Mouse (Mus musculus) kidney, embryonic 14.5 days (tissue): Measurements from ENCODE around the gene Coil. TPM values are rescaled to one million over a fixed set of nuclear protein-coding genes. Genes with fewer than 3 reads are reported as not detected.

Experiments used
- ATAC-seq: fragments of 200-750 bp; cut with Nextera tagmentation; 2 replicates; pipeline ENCODE4 v1.8.0; 2017; ENCODE audit warnings: moderate number of reproducible peaks, mild to moderate bottlenecking, moderate TSS enrichment, moderate library complexity; ENCODE audit not compliant: low FRiP score, low TSS enrichment
- H3K27ac ChIP-seq: fragments of 300-500 bp; sonication (generic); 2 replicates; pipeline ENCODE4 v1.5.1; 2014; ENCODE audit warnings: low read depth, mild to moderate bottlenecking, low read length, moderate library complexity, mixed read lengths
- H3K27me3 ChIP-seq: fragments of 300-500 bp; sonication (generic); 2 replicates; pipeline ENCODE4 v1.6.1; 2014; ENCODE audit warnings: mild to moderate bottlenecking, low read length; ENCODE audit not compliant: control insufficient read depth, insufficient read depth
- H3K36me3 ChIP-seq: fragments of 300-500 bp; sonication (generic); 2 replicates; pipeline ENCODE4 v1.6.1; 2014; ENCODE audit warnings: low read length, mixed read lengths; ENCODE audit not compliant: control insufficient read depth, insufficient read depth
- H3K4me1 ChIP-seq: fragments of 300-500 bp; sonication (generic); 2 replicates; pipeline ENCODE4 v1.6.1; 2014; ENCODE audit warnings: low read length, mixed read lengths; ENCODE audit not compliant: control insufficient read depth, insufficient read depth
- H3K4me2 ChIP-seq: fragments of 300-500 bp; sonication (generic); replicated peaks from 2 replicates; pipeline ENCODE4 v1.6.1; 2014; ENCODE audit warnings: low read depth, mild to moderate bottlenecking, low read length
- H3K4me3 ChIP-seq: fragments of 300-500 bp; sonication (generic); 2 replicates; pipeline ENCODE4 v1.5.1; 2014; ENCODE audit warnings: mild to moderate bottlenecking, low read length
- H3K9ac ChIP-seq: fragments of 300-500 bp; sonication (generic); 2 replicates; pipeline ENCODE4 v1.6.1; 2014; ENCODE audit warnings: low read depth, mild to moderate bottlenecking, low read length, moderate library complexity
- H3K9me3 ChIP-seq: fragments of 300-500 bp; sonication (generic); 2 replicates; pipeline ENCODE4 v1.6.1; 2016; ENCODE audit warnings: low read length; ENCODE audit not compliant: control insufficient read depth
- WGBS: fragments of 180-500 bp; shearing (Covaris S2); extraction: QIAGEN DNeasy Blood & Tissue Kit; methylation state at CpG from one replicate; pipeline ENCODE4 v1.1.7; 2014; 5-methylcytosine and 5-hydroxymethylcytosine counted together
- polyA plus RNA-seq: library from polyadenylated mRNA; unstranded; fragments of >200 nt; fragmentation: Nextera tagmentation; extraction: Ambion mirVana; gene quantifications from 2 replicates; pipeline ENCODE4 v1.2.1, GENCODE M21; 2014

The Coil gene
- polyA plus RNA-seq, 1 experiment from 2014 or later: 14.5 TPM

- 83% methylated on average over 7 of the region's 7 CpGs for WGBS
- no peak for ATAC-seq
- H3K27me3 ChIP-seq: no peaks in the 10 kb centered on the region
- H3K36me3 ChIP-seq: peaks cover 2% of the 10 kb centered on the region; the same call in 1 of the 2 replicates
- H3K27ac ChIP-seq: no peak overlapping the region
- H3K9me3 ChIP-seq: no peaks in the 10 kb centered on the region
- no peak overlapping the region for H3K4me2 ChIP-seq
- H3K4me3 ChIP-seq: no peak overlapping the region
- 0 out of 2 replicates have a peak, but pooled peaks cover 5% of the 10 kb centered on the region for H3K4me1 ChIP-seq
- H3K9ac ChIP-seq: no peak overlapping the region
Measured at GRCm38 (mm10) chr11:89021687-89022086, 51.6 kb downstream of the Coil start.

GRCm38 (mm10) chr11:89022120-89022731 lies 52.2 kb downstream of the Coil start:
- ATAC-seq: no peak
- H3K9ac ChIP-seq: no peak overlapping the region
- no peaks in the 10 kb centered on the region for H3K36me3 ChIP-seq
- H3K9me3 ChIP-seq: no peaks in the 10 kb centered on the region
- H3K27ac ChIP-seq: no peak overlapping the region
- H3K4me3 ChIP-seq: no peak overlapping the region
- H3K27me3 ChIP-seq: no peaks in the 10 kb centered on the region
- no peak overlapping the region for H3K4me2 ChIP-seq
- 75% methylated on average over 8 of the region's 8 CpGs for WGBS
- H3K4me1 ChIP-seq: 0 out of 2 replicates have a peak, but pooled peaks cover 5% of the 10 kb centered on the region

DNA sequence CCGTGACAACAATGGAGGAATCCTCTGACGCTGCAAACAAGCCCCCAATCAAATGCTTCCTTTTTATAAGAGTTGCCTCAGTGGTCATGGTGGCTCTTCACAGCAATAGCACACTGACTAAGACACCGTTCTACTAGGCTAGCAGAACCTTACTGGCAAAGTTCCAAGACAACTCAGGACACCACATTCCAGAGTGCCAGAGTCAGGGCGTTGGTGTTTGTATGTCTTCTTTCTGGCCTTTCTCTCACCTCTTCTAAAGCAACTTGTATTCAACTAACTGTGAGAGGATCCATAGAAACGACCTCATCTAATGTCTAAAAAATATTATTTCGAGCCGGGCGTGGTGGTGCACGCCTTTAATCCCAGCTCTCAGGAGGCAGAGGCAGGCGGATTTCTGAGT lies 53.4 kb downstream of the Coil start:
- Histone ChIP-seq H3K4me1 (0 out of 2 replicates have a peak, but pooled peaks cover 5% of the 10 kb centered on the region), H3K4me2 (no peak overlapping the region), H3K4me3 (no peak overlapping the region), H3K9me3 (no peaks in the 10 kb centered on the region), H3K9ac (no peak overlapping the region), H3K27me3 (no peaks in the 10 kb centered on the region), H3K27ac (no peak overlapping the region), H3K36me3 (no peaks in the 10 kb centered on the region)
- WGBS: 79% methylated on average over 10 of the region's 10 CpGs
- no peak for ATAC-seq

DNA sequence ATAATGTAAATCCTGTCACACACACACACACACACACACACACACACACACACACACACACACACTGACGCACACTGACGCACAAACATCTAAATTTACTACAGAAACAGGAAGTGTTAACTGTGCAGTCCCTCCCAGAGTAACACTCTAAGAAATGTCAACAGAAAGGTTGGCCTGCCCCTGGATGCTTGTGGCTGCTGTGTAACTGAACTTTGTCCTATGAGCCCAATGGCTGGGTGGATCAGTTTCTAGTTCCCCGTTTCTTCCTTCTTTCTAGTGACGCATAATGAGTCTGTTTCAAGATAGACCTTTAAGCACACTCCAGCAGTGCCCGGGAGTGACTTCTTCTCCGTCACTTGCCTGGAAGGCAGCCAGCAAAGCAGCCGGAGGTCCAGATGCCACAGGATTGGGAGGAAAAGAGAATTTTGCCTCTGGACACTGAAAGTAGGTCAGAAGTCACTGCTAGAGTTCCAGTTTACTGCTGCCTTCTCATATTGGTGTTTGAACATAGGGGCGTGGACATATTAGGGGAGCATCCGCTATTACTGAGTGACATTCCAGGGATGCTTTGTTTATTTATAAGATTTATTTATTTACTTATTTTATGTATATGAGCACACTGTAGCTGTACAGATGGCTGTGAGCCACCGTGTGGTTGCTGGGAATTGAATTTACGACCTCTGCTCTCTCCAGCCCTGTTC lies 54.3 kb downstream of the Coil start:
- H3K27me3 ChIP-seq: no peaks in the 10 kb centered on the region
- H3K27ac ChIP-seq: peak overlapping the region; percentile 73
- no peak overlapping the region for H3K4me3 ChIP-seq
- 0 out of 2 replicates have a peak, but pooled peaks cover 5% of the 10 kb centered on the region for H3K4me1 ChIP-seq
- no peaks in the 10 kb centered on the region for H3K9me3 ChIP-seq
- 42% methylated on average over 11 of the region's 11 CpGs for WGBS
- ATAC-seq: peak; percentile 71
- H3K4me2 ChIP-seq: no peak overlapping the region
- H3K36me3 ChIP-seq: no peaks in the 10 kb centered on the region
- no peak overlapping the region for H3K9ac ChIP-seq

- 74% methylated on average over 3 of the region's 3 CpGs for WGBS
- no peak overlapping the region for H3K27ac ChIP-seq
- H3K9ac ChIP-seq: no peak overlapping the region
- H3K4me3 ChIP-seq: no peak overlapping the region
- H3K27me3 ChIP-seq: no peaks in the 10 kb centered on the region
- no peak for ATAC-seq
- H3K9me3 ChIP-seq: no peaks in the 10 kb centered on the region
- no peaks in the 10 kb centered on the region for H3K36me3 ChIP-seq
- H3K4me1 ChIP-seq: 0 out of 2 replicates have a peak, but pooled peaks cover 5% of the 10 kb centered on the region
- H3K4me2 ChIP-seq: no peak overlapping the region
Measured at GRCm38 (mm10) chr11:89025603-89026002, 55.6 kb downstream of the Coil start.

DNA sequence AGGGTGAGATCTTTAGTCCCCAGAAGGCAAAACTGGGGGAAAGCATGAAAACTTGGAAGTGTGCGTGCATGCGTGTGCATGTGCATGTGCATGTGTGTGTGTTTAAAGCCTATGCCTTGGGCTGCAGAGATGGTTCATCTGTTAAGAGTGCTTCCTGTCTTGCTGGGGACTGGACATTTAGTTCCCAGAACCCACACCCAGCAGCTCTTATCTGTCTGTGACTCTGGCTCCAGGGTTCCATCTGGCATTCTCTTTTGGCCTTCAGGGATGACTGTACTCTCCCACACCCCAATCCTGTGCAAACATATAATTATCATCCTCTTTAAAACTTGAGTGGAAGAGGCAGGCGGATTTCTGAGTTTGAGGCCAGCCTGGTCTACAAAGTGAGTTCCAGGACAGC lies 56.1 kb downstream of the Coil start:
- H3K4me3 ChIP-seq: no peak overlapping the region
- no peak overlapping the region for H3K9ac ChIP-seq
- no peak overlapping the region for H3K27ac ChIP-seq
- no peaks in the 10 kb centered on the region for H3K27me3 ChIP-seq
- H3K9me3 ChIP-seq: no peaks in the 10 kb centered on the region
- no peak for ATAC-seq
- 94% methylated on average over 3 of the region's 3 CpGs for WGBS
- H3K36me3 ChIP-seq: no peaks in the 10 kb centered on the region
- H3K4me1 ChIP-seq: 0 out of 2 replicates have a peak, but pooled peaks cover 5% of the 10 kb centered on the region
- no peak overlapping the region for H3K4me2 ChIP-seq

DNA sequence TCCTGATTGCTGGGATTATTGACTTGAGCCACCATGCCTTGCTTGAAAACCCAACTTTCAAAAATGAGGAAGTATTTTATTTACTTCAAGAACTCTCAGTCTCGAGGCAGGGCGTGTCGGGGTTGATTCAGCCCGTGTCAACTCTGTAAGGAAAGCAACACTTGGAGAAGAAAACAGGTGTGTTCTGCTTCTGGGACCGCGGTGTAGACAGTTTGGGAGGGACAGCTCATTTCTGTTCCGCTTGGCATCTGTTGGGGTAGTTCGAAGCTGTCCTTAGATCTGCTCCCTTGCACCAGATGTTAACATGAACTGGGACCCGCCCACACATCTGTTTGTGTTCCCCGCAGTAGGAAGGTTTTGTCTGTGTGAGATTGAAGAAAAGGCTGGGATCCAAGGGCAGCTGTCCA lies 57.9 kb downstream of the Coil start:
- no peak overlapping the region for H3K27ac ChIP-seq
- no peaks in the 10 kb centered on the region for H3K36me3 ChIP-seq
- H3K27me3 ChIP-seq: no peaks in the 10 kb centered on the region
- ATAC-seq: no peak
- no peak overlapping the region for H3K4me2 ChIP-seq
- H3K9ac ChIP-seq: no peak overlapping the region
- 0 out of 2 replicates have a peak, but pooled peaks cover 5% of the 10 kb centered on the region for H3K4me1 ChIP-seq
- H3K4me3 ChIP-seq: no peak overlapping the region
- H3K9me3 ChIP-seq: no peaks in the 10 kb centered on the region
- WGBS: 66% methylated on average over 10 of the region's 10 CpGs

DNA sequence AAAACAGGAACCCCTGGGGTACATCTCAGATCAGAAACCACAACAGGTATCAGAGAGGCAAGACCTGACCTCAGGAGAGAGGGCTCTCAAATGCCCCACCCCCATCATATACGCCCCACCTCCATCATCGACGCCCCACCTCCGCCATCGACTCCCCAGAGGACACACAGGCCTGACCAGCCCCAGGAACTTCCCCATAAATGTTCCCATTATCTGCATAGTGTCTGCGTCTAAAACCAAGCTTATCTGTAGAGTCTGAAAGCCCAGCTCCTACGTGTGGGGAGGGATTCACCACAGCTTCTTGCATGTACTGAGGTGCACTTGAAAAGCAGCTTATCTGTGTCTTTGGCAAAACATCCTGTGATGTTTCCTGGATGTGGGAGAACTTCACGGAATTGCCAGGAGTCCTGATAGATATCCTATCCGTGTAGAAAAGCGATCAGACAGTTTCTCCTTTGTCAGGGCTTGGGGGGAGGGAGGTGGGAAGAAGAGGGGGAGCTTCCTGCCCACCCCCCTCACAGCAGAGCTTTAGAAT lies 58.9 kb downstream of the Coil start:
- Histone ChIP-seq H3K27ac (peak overlapping the region; percentile 42; the same call in 1 of the 2 replicates), H3K9ac (no peak overlapping the region)
- 54% methylated on average over 10 of the region's 10 CpGs for WGBS

DNA sequence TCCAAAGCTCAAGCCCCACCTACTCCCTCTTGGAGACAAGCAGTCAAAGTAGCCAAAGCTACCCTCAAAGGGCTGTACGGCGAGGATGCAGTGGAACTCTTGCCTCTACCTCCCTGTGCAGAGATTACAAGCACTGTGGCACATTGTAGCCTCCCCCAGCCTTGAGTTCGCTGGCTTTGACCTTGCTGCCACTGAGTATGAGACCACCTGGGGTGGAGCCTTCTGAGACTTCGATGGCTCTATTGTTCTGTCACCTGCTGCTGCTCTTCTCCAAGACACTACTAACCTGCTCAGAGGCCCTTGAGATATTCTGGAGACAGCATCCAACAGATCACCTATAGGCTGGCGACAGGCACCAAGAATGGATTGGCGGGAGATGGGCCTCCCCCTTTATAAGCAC lies 60.5 kb downstream of the Coil start:
- Histone ChIP-seq H3K4me3 (no peak overlapping the region), H3K9me3 (no peaks in the 10 kb centered on the region), H3K4me2 (no peak overlapping the region), H3K27ac (no peak overlapping the region), H3K9ac (no peak overlapping the region), H3K36me3 (no peaks in the 10 kb centered on the region), H3K4me1 (no peaks in the 10 kb centered on the region), H3K27me3 (no peaks in the 10 kb centered on the region)
- WGBS: 73% methylated on average over 6 of the region's 6 CpGs
- no peak for ATAC-seq

More for the DNA sequence above, 58.9 kb downstream of the Coil start:
- Histone ChIP-seq H3K27me3 (no peaks in the 10 kb centered on the region), H3K4me1 (0 out of 2 replicates have a peak, but pooled peaks cover 5% of the 10 kb centered on the region), H3K9me3 (no peaks in the 10 kb centered on the region), H3K4me2 (no peak overlapping the region), H3K4me3 (no peak overlapping the region), H3K36me3 (no peaks in the 10 kb centered on the region)
- ATAC-seq: no peak
